Mouse (Mus musculus) gastrocnemius, postnatal 25 days (tissue): ENCODE data around the gene Gtdc1. TPM values are rescaled to one million over a fixed set of nuclear protein-coding genes. Genes with fewer than 3 reads are reported as not detected.
"Not testable (repeated sequence)": the region's sequence is repeated elsewhere in the genome, so short reads cannot be mapped to it uniquely, and the experiment has no call there.

ENCODE experiments used
- DNase-seq: peaks from one replicate; pipeline ENCODE4 v3.0.0; 2022
- total RNA-seq, 2 experiments: library from RNA; stranded (reverse); gene quantifications; 1 replicate in 1 of 2; 2 replicates in 1 of 2; pipeline ENCODE4 v1.2.3; 2021

The Gtdc1 gene
- total RNA-seq, 2 experiments from 2014 or later: 22.3 to 22.6 TPM

- no peak for DNase-seq
Measured at GRCm38 (mm10) chr2:44780961-44781360, 146.5 kb downstream of the Gtdc1 start.

GRCm38 (mm10) chr2:44763898-44764297, 163.6 kb downstream of the Gtdc1 start:
- no peak for DNase-seq

GRCm38 (mm10) chr2:44736618-44737017, 190.8 kb downstream of the Gtdc1 start:
- no peak for DNase-seq

GRCm38 (mm10) chr2:44721461-44721860, 206.0 kb downstream of the Gtdc1 start:
- no peak for DNase-seq

- no peak for DNase-seq
Measured at GRCm38 (mm10) chr2:44705883-44706615, 221.4 kb downstream of the Gtdc1 start.

GRCm38 (mm10) chr2:44700276-44700675, 227.2 kb downstream of the Gtdc1 start:
- DNase-seq: no peak

- DNase-seq: no peak
Measured at GRCm38 (mm10) chr2:44696441-44696840, 231.0 kb downstream of the Gtdc1 start.

GRCm38 (mm10) chr2:44693898-44694297, 233.6 kb downstream of the Gtdc1 start:
- DNase-seq: no peak

GRCm38 (mm10) chr2:44664049-44664448, 263.4 kb downstream of the Gtdc1 start:
- no peak for DNase-seq

GRCm38 (mm10) chr2:44659870-44660269, 267.6 kb downstream of the Gtdc1 start:
- no peak for DNase-seq

- no peak for DNase-seq
Measured at GRCm38 (mm10) chr2:44659011-44659410, 268.4 kb downstream of the Gtdc1 start.

- no peak for DNase-seq
Measured at GRCm38 (mm10) chr2:44648537-44648936, 278.9 kb downstream of the Gtdc1 start.

GRCm38 (mm10) chr2:44646398-44646797, 281.1 kb downstream of the Gtdc1 start:
- DNase-seq: peak; percentile 26

GRCm38 (mm10) chr2:44639370-44639769, 288.1 kb downstream of the Gtdc1 start:
- DNase-seq: no peak

GRCm38 (mm10) chr2:44638157-44638556, 289.3 kb downstream of the Gtdc1 start:
- no peak for DNase-seq

GRCm38 (mm10) chr2:44633971-44634370, 293.5 kb downstream of the Gtdc1 start:
- no peak for DNase-seq

GRCm38 (mm10) chr2:44633064-44633463, 294.4 kb downstream of the Gtdc1 start:
- DNase-seq: no peak

GRCm38 (mm10) chr2:44632584-44632983, 294.9 kb downstream of the Gtdc1 start:
- DNase-seq: no peak

GRCm38 (mm10) chr2:44631064-44631463, 296.4 kb downstream of the Gtdc1 start:
- no peak for DNase-seq

- DNase-seq: no peak
Measured at GRCm38 (mm10) chr2:44628778-44629177, 298.7 kb downstream of the Gtdc1 start.

GRCm38 (mm10) chr2:44625154-44625553, 302.3 kb downstream of the Gtdc1 start:
- DNase-seq: no peak

GRCm38 (mm10) chr2:44622471-44622870, 305.0 kb downstream of the Gtdc1 start:
- DNase-seq: no peak

- DNase-seq: not testable (repeated sequence)
Measured at GRCm38 (mm10) chr2:44599653-44600052, 327.8 kb downstream of the Gtdc1 start.

GRCm38 (mm10) chr2:44594276-44594675, 333.2 kb downstream of the Gtdc1 start:
- no peak for DNase-seq
